Mouse (Mus musculus): ENCODE measurements around the gene Art3. TPM values are rescaled to one million over a fixed set of nuclear protein-coding genes. Genes with fewer than 3 reads are reported as not detected.

Art3 gene
- polyA plus RNA-seq (2017; shearing (Covaris generic)): 4.7 TPM

DNA sequence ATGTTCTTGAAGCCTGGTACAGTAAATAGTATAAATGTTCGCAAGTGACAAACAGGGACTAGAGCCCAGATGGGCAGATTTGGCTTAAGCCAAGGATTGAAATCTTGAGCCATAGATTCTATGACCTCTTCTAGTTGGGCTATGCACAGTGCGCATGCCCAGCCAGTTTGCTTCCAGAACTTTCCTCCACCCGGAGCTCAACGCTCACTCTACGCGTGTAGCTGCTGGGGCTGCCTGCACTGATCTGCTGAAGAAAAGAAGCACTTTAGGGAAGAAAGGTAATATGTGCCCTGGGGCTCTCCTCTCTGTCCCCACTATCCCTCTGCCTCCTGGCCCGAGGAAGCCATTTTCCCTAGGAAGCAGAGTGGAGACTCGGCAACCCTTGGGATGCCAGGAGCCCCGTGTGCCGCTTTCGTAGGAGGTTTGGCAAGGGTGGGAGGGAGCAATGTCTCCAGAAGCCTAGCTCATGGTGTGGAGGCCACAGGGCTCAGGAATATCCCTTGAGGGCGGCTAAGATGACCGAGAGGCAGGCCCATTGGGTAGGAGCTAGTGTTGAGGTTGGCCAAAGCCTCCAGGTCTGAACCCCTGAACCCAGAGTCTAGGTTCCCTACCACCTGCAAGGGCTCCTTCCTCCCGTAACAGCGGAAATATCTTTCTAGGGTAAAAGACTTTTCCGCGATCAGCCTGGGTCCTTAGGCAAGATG lies at the start of gene Art3:
TSS of gene Art3 (plus strand) at position 193 of the 704 bp plus-strand sequence.

DNA sequence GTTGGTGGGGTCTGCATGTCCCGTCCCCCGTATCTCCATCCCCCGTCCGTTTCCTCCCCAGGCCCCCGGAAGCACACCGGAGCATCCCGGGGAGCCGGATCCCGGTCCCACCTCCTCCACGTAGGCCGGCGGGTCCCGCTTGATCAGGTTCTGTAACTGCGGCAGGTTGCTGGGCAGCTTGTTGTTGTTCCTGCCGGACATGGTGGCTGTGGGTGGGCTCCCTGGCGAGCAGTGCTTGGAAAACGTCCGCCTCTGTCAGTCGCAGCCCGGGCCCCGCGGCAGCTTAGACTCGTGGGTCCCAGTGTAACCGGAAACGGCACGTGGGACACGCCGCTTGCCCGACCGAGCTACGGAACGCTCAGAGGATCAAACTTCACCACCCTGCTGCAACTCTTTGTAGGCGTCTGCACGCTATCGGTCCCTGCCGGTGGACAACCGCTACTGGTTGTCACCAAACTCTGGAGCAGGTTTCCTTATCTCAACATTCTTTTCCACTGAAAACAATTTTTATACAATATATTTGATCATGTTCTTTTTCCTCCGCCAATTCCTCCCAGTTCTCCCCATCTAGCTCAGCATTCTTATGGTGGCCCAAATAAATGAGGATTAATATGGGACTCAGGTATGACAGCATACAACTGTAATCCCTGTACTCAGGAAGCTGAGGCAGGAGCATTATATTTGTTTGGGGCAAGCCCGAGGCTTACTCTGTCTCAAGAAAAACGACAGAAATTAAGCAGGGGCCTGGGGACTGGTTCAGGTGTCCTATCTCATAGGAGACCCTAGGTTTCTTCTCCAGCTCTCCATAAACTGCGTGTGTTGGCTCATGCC lies 21.7 kb upstream of the Art3 start, which contains the start of gene Sdad1:
TSS of gene Sdad1 (minus strand) at position 799 of the 831 bp plus-strand sequence.

DNA sequence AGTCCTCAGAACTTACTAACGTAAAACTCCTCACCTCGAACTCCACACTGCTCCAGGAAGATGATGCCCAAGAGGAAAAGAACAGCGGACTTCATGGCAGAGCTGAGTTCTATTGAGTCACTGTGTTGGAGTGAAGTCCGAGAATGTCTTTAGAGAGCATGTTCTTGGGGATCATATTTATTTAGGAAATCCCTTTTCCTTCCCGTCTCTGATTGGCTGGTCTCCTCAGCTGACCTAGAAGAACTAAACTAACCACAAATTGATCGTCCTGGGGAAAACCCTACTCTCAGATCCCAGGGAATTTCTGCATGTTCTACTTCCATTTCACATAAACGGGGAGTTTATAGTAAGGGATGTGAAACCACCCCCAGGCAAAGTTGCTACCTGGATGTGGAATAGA lies 3.7 kb upstream of the Art3 start, which contains the start of gene Cxcl9:
TSS of gene Cxcl9 (minus strand) at position 151 of the 400 bp plus-strand sequence.

DNA sequence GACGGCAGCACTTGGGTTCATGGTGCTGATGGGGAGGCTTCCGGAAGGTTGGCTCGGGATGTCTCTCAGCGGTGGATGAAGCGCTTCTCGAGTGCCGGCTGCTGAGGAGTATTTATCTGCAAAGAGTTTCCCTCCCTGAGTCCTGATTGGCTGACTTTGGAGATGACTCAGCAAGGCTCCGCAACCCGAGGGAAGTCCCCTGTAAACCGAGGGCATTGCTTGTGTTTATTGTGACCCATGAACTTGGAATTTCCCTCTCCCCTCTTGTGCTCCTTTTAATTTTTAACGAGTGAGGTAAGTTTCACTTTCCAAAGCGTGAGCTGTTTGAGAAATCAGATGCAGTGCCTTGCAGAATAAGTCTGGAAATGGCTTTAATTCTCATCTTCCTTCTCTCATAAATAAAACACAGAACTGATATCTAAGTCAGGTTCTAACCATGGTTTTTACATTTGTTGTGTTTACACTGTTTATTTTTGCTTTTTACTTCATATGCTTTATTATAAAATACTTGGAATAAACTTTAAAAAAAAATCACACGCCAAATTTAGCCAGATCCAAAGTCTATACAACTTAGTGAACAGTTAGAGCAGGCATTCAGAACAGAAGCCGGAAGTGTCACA lies 17.3 kb downstream of the Art3 start, which contains the start of gene Cxcl10:
TSS of gene Cxcl10 (minus strand) at position 96 of the 620 bp plus-strand sequence.

DNA sequence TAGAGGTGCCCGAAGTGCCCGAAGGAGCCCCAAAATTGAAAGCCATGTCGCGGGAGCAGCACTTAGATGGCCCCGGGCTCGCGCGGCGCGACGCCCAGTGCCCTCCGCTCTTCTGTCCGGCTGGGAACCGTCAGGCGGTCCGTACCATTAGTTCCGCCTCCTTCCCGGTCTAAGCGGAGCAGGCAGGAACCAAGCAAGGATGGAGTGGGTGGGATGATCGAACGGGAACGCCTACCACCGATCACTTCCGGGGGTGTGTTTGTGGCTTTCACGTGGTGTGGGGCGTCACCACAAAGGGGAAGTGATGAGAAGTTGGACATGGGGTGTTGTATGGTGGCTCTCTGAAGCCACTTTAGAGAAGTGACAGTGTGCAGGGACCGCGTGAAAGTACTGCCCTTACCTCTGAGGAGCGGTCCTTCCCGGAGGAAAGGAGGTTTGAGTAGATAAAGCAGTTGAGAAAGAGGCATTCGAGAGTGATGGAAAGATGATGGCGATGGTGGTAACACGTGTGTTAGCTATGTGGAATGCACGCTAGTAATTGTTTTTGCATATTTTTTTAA lies 103.5 kb downstream of the Art3 start, which contains the start of gene Nup54:
TSS of gene Nup54 (minus strand) at position 195 of the 560 bp plus-strand sequence.

Other genes starting within 250 kb of the Art3 start
- 210 TPM for gene G3bp2, start 248.1 kb upstream of the Art3 start, polyA plus RNA-seq (2017; shearing (Covaris generic))
- 50.2 TPM for gene Uso1, start 193.9 kb upstream of the Art3 start, polyA plus RNA-seq (2017; shearing (Covaris generic))
- not detected for gene U90926, start 116.4 kb upstream of the Art3 start, polyA plus RNA-seq (2017; shearing (Covaris generic))
- 0.27 TPM for gene Ppef2, start 75.5 kb upstream of the Art3 start, polyA plus RNA-seq (2017; shearing (Covaris generic))
- 15.5 TPM for gene Naaa, start 53.7 kb upstream of the Art3 start, polyA plus RNA-seq (2017; shearing (Covaris generic))
- gene Sdad1, start 21.3 kb upstream of the Art3 start, polyA plus RNA-seq (2017; shearing (Covaris generic)): 53.8 TPM
- gene Cxcl9, start 3.7 kb upstream of the Art3 start, polyA plus RNA-seq (2017; shearing (Covaris generic)): not detected
- gene Cxcl10, start 17.1 kb downstream of the Art3 start, polyA plus RNA-seq (2017; shearing (Covaris generic)): 45.9 TPM
- 40.6 TPM for gene Nup54, start 103.4 kb downstream of the Art3 start, polyA plus RNA-seq (2017; shearing (Covaris generic))
- gene Scarb2, start 175.0 kb downstream of the Art3 start, polyA plus RNA-seq (2017; shearing (Covaris generic)): 21.2 TPM
- gene Fam47e, start 223.2 kb downstream of the Art3 start, polyA plus RNA-seq (2017; shearing (Covaris generic)): not detected

All from effector memory CD4-positive, alpha-beta T cell, adult 5 months (primary cell).